Mouse (Mus musculus) liver (tissue): ENCODE data around the gene Srarp.

Experiments used
- DNase-seq: peaks from one replicate; pipeline ENCODE4 v3.0.0-alpha.2; 2020; ENCODE audit warnings: mixed read lengths

Srarp gene

DNA sequence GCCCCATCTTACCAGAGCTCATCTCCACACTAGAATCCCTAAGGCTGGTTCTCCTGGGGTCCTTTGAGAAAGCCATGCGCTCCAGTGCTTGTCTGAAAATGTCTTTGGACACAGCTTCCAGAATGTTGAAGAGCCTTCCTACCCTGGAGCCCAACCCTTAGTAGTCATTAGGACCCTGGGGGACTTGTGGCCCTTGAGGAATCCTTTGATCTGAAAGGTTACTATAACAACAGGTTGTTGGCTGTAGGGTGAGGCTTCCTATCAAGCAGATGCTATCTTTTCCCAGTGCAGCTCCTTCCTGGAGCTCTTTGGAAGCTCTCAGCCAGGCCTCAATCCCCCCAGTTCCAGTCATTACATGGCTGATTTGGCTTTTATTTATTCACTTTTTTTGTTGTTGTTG lies at the start of gene Srarp:
Gene Srarp (minus strand): TSS at position 132 of the 400 bp plus-strand sequence.
- no peak for DNase-seq

GRCm38 (mm10) chr4:141484071-141484470 lies 48.2 kb upstream of the Srarp start:
- no peak for DNase-seq

DNA sequence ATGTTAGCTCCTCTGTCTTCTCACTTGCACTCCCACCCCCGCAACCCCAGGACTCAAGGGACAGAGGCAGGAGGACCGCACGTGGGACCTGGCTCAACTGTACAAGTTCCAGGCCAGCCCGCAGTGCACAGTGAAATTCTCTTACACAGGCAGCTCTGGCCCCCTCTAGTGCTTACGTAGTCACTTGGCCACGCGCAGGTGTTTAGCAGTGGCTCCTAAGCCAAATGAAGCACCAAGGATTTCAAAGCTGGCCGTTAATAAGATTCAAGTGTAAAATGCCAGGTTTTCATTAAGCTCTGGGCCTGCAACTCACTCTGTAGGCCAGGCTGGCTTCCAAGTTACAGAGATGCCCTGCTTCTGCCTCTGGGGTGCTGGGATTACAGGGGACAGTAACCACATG lies 43.5 kb upstream of the Srarp start:
- DNase-seq: no peak

GRCm38 (mm10) chr4:141478794-141479193 lies 42.9 kb upstream of the Srarp start:
- no peak for DNase-seq

DNA sequence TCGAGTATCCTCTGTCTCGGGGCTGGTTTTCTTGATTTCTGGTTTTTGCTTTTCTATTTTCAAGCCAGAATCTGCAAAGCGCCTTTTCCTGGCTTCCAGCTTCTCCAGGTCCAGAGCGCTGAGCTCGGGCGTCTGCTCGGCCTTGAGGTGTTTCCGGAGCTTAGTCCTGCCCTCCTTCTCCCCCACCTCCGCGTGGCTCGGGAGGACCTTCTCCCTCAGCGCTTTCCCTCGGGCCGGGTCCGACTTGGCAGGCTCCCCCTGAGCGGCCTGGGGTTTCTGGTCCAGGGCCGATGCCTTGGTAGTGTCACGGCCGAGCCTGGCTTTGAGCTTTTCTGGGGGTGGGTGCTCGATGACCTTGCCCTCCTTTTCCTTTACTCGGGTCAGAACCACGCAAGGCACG lies 42.3 kb upstream of the Srarp start:
- no peak for DNase-seq

DNA sequence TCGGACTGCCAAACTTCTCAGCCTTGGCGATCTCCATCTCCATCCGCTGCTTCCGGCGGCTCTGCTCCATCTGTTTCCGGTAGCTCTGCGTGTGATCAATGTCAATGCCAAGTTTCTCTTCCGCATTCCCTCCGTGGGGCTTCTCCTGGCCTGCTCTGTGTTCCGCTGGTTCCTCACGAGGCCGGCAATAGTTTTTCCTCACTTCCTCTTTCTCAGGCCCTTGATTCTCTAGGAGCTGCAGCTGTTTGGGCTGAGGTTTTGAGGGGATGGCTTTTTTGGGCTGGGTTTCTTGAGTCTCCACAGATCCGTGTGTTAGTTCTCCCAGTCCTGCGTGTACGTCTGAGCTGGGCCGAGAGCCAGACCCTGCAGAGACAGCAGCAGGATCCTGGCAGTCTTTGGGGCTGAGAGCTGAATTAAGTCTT lies 41.8 kb upstream of the Srarp start:
- no peak for DNase-seq

GRCm38 (mm10) chr4:141474431-141474830 lies 38.5 kb upstream of the Srarp start:
- DNase-seq: no peak

DNA sequence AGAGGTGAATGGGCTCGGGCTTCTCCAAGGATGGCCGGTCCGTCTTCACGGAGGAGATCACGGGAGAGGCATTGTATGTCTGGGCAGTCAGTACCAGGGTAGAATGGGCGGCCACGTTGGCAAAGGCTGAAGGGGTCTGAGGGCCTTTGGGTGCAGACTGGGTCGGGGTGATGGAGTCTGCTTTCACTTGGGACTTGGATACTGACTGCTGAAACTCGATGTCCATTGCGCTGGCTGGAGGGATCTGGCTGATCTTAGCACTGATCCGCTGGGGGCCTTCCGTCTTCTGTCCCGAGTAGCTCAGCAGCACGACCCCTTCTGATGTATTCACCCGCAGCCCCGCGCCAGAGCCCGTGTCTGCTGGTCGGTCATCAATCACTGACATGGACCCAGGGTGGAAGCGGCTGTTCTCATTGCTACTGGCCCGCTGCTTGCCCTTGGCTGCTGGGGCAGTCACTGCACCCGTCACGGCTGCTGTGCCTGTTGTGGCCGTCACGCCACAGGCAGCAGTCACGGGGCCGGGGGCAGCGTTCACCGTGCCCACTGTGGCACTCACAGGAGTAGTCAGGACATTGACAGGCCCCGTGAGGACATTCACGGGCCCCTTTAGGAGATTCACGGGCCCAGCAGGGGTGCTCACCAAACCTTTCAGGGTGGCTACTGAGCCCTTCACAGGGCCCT lies 36.9 kb upstream of the Srarp start:
- DNase-seq: no peak

GRCm38 (mm10) chr4:141471491-141471890 lies 35.6 kb upstream of the Srarp start:
- DNase-seq: no peak

DNA sequence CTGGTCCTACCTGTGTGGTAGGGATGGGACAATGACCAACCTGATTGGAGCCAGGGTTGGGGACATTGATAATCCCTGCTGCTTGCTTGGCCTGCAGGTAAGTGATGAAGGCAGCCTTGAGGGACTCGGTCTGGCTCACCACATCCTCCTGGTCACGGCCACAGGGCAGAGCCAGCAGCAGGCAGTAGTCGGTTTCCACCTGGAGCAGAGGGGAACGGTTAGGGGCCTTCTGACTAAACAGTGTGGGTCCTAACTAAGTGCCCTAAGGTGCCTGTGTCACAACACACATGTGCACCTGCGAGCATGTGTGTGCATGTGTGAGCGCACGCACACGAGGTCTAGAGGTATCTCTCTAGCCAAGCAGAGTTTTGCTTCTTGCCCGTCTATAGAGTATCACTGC lies 33.4 kb upstream of the Srarp start:
- DNase-seq: no peak

DNA sequence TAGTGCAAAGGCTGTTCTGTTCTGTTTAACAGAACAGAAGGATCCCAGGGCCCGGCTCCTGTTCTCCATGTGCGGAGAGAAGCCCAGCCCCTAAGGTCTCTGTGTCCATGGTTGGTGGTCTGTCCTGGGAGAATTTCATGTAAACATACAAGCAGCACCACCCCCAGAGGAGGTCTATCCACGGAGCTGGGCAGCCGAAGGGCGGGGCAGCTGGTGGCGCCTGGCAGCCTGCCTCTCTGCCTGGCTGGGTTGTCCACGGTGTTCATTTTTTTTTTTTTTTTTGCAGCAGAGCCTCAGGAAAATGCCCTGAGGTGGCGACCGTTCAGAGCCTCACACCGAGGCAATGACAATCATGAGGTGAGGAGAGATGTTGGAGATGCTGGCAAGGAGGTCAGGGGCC lies 32.7 kb upstream of the Srarp start:
- no peak for DNase-seq

- DNase-seq: no peak
Measured at GRCm38 (mm10) chr4:141467581-141467927, 31.6 kb upstream of the Srarp start.

GRCm38 (mm10) chr4:141466844-141467580 lies 31.1 kb upstream of the Srarp start:
- DNase-seq: no peak

- DNase-seq: no peak
Measured at GRCm38 (mm10) chr4:141466289-141466795, 30.4 kb upstream of the Srarp start.

- DNase-seq: no peak
Measured at GRCm38 (mm10) chr4:141465512-141466288, 29.8 kb upstream of the Srarp start.

GRCm38 (mm10) chr4:141464722-141465121 lies 28.8 kb upstream of the Srarp start:
- no peak for DNase-seq

GRCm38 (mm10) chr4:141463472-141463871 lies 27.6 kb upstream of the Srarp start:
- DNase-seq: no peak

DNA sequence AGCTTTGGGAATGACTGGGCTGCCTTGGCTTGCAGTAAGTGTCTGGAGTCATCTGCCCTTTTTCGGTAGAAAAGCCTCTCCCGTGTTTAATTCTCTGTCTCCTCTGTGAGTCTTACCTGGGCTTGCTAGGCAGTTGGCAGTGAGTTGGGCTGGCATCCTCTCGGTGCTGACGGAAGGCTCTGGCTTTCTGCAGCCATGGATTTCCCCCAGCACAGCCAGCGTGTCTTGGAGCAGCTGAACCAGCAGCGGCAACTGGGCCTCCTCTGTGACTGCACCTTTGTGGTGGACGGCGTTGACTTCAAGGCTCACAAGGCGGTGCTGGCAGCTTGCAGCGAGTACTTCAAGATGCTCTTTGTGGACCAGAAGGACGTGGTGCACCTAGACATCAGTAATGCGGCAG lies 25.7 kb upstream of the Srarp start:
- no peak for DNase-seq

DNA sequence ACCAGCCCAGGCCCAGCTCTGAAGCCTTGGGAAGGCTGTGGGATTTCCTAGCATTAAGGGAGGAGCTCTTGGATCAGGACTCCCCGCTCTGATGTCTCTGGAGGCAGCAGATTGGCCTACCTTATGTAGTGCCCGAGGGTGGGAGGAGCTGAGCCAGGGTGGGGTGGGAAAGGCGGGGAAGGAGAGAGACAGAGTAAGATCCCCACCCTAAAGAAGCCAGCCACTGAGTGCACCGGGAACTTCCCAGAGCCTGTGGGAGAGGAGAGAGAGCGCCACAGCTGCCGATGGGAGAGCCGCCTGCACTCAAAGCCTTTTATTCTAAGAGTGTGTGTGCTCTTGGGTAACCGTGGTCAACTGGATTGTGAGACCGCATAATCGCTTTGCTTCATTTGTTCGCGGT lies 25.2 kb upstream of the Srarp start:
- no peak for DNase-seq

DNA sequence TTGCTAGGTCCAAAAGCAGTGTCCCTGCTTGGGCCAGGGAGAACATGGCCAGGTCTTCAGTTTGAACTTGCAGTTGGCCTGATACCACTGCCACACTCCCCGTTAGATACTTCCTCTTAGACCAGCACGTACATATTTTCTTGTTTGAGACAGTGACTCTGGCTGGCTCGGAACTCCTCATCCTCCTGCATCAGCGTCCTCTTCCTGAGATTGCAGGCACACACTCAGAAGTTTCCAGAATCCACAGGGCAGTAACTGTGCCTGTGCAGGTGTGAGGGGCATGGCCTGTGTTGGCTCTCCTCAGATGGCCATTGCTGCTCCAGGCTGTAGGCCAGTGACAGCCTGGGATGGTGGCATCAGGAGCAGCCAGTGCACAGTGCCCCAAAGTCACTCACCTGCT lies 24.6 kb upstream of the Srarp start:
- DNase-seq: no peak

GRCm38 (mm10) chr4:141459766-141460165 lies 23.9 kb upstream of the Srarp start:
- no peak for DNase-seq

GRCm38 (mm10) chr4:141458888-141459287 lies 23.0 kb upstream of the Srarp start:
- DNase-seq: no peak

GRCm38 (mm10) chr4:141458236-141458635 lies 22.3 kb upstream of the Srarp start:
- no peak for DNase-seq
